Mouse (Mus musculus) stomach, postnatal 0 days (tissue): ENCODE results near the gene Pgap3. TPM values are rescaled to one million over a fixed set of nuclear protein-coding genes. Genes with fewer than 3 reads are reported as not detected.

Source experiments
- ATAC-seq: fragments of 200-750 bp; cut with Nextera tagmentation; 2 replicates; pipeline ENCODE4 v1.8.0; 2017; ENCODE audit not compliant: low FRiP score, low TSS enrichment
- DNase-seq: peaks from one replicate; pipeline ENCODE4 v3.0.0-alpha.2; 2016; ENCODE audit warnings: low spot score
- H3K27ac ChIP-seq: fragments of 300-500 bp; sonication (generic); replicated peaks from 2 replicates; pipeline ENCODE4 v1.5.1; 2014; ENCODE audit warnings: mild to moderate bottlenecking, control low read depth
- H3K27me3 ChIP-seq: fragments of 300-500 bp; sonication (generic); 2 replicates; pipeline ENCODE4 v1.6.1; 2014; ENCODE audit warnings: low read length; ENCODE audit not compliant: control insufficient read depth, insufficient read depth
- H3K36me3 ChIP-seq: fragments of 300-500 bp; sonication (generic); 2 replicates; pipeline ENCODE4 v1.6.1; 2014; ENCODE audit warnings: low read length, mixed read lengths; ENCODE audit not compliant: control insufficient read depth, insufficient read depth
- H3K4me1 ChIP-seq: fragments of 300-500 bp; sonication (generic); replicated peaks from 2 replicates; pipeline ENCODE4 v1.6.1; 2014; ENCODE audit warnings: antibody characterized with exemption; ENCODE audit not compliant: control insufficient read depth, insufficient read depth
- H3K4me2 ChIP-seq: fragments of 300-500 bp; sonication (generic); replicated peaks from 2 replicates; pipeline ENCODE4 v1.6.1; 2014; ENCODE audit warnings: low read depth, mild to moderate bottlenecking, control low read depth, moderate library complexity
- H3K4me3 ChIP-seq: fragments of 300-500 bp; sonication (generic); 2 replicates; pipeline ENCODE4 v1.5.1; 2014; ENCODE audit warnings: low read depth, low read length, control low read depth
- H3K9ac ChIP-seq: fragments of 300-500 bp; sonication (generic); 2 replicates; pipeline ENCODE4 v1.6.1; 2014; ENCODE audit warnings: mild to moderate bottlenecking, low read length, control low read depth, mixed read lengths
- H3K9me3 ChIP-seq: fragments of 300-500 bp; sonication (generic); 2 replicates; pipeline ENCODE4 v1.6.1; 2016; ENCODE audit warnings: low read length; ENCODE audit not compliant: control insufficient read depth
- CTCF ChIP-seq: IDR thresholded peaks from 2 replicates; pipeline ENCODE4 v1.5.1; 2016; ENCODE audit warnings: antibody characterized with exemption, low read depth, mild to moderate bottlenecking, moderate library complexity
- EP300 ChIP-seq: optimal IDR thresholded peaks from 2 replicates; pipeline ENCODE3; 2016; ENCODE audit warnings: antibody characterized with exemption
- WGBS: fragments of 180-500 bp; shearing (Covaris S2); extraction: QIAGEN DNeasy Blood & Tissue Kit; methylation state at CpG from one replicate; pipeline ENCODE4 v1.1.7; 2014; 5-methylcytosine and 5-hydroxymethylcytosine counted together
- polyA plus RNA-seq: library from polyadenylated mRNA; unstranded; fragments of >200 nt; fragmentation: Nextera tagmentation; extraction: Ambion mirVana; gene quantifications from 2 replicates; pipeline ENCODE4 v1.2.1, GENCODE M21; 2015

Gene Pgap3
- polyA plus RNA-seq, 1 experiment from 2014 or later = 11.0 TPM

- Histone ChIP-seq H3K4me1 (peaks cover 9% of the 10 kb centered on the region), H3K4me3 (no peak overlapping the region), H3K9ac (peak overlapping the region; percentile 4; the same call in 1 of the 2 replicates), H3K27ac (peak overlapping the region; percentile 41; the same call in 1 of the 2 replicates), H3K27me3 (no peaks in the 10 kb centered on the region), H3K4me2 (peak overlapping the region; percentile 3; the same call in 1 of the 2 replicates), H3K36me3 (no peaks in the 10 kb centered on the region), H3K9me3 (no peaks in the 10 kb centered on the region)
- DNase-seq (no peak), ATAC-seq (no peak)
- no peak for TF ChIP-seq CTCF
- TF ChIP-seq EP300 = no peak
- WGBS = 60% methylated on average over 9 of the region's 9 CpGs
Observed at GRCm38 (mm10) chr11:98360866-98361521, 39.3 kb downstream of the Pgap3 start.

- DNase-seq = peak; percentile 96
- Histone ChIP-seq H3K27me3 (no peaks in the 10 kb centered on the region), H3K4me1 (peaks cover 9% of the 10 kb centered on the region), H3K4me2 (peak within 1 kb of the TSS; percentile 72), H3K4me3 (peak within 1 kb of the TSS; percentile 70), H3K9ac (peak within 1 kb of the TSS; percentile 71), H3K36me3 (no peaks in the 10 kb centered on the region), H3K9me3 (no peaks in the 10 kb centered on the region), H3K27ac (peak within 1 kb of the TSS; percentile 94)
- WGBS = under 1% methylated on average over 50 of the region's 60 CpGs
- ATAC-seq = peak; percentile 84
- no peak for TF ChIP-seq EP300
- no peak for TF ChIP-seq CTCF
Observed at GRCm38 (mm10) chr11:98358161-98359083, 41.9 kb downstream of the Pgap3 start, which contains the start of gene Stard3. TSS of gene Stard3 (plus strand) at chr11:98358368.

- ATAC-seq = peak; percentile 41
- Histone ChIP-seq H3K27ac (peak overlapping the region; percentile 94), H3K27me3 (no peaks in the 10 kb centered on the region), H3K4me2 (peak overlapping the region; percentile 72), H3K4me1 (peaks cover 9% of the 10 kb centered on the region), H3K4me3 (peak overlapping the region; percentile 70), H3K36me3 (no peaks in the 10 kb centered on the region), H3K9ac (peak overlapping the region; percentile 53), H3K9me3 (no peaks in the 10 kb centered on the region)
- no peak for TF ChIP-seq CTCF
- TF ChIP-seq EP300 = no peak
- DNase-seq = no peak
- 4% methylated on average over 13 of the region's 13 CpGs for WGBS
Observed at GRCm38 (mm10) chr11:98357396-98358160, 42.7 kb downstream of the Pgap3 start.

- no peak for TF ChIP-seq EP300
- no peak for TF ChIP-seq CTCF
- H3K9me3 ChIP-seq = no peaks in the 10 kb centered on the region
- ATAC-seq (peak; percentile 33), DNase-seq (peak; percentile 79)
- peak overlapping the region; percentile 94 for H3K27ac ChIP-seq
- H3K4me1 ChIP-seq = peaks cover 7% of the 10 kb centered on the region
- no peaks in the 10 kb centered on the region for H3K36me3 ChIP-seq
- H3K9ac ChIP-seq = no peak overlapping the region
- 59% methylated on average over 7 of the region's 7 CpGs for WGBS
- 0 out of 2 replicates have a peak overlapping the region, but pooled peaks have one; percentile 72 for H3K4me2 ChIP-seq
- H3K4me3 ChIP-seq = no peak overlapping the region
- H3K27me3 ChIP-seq = no peaks in the 10 kb centered on the region
Observed at GRCm38 (mm10) chr11:98356625-98357394, 43.5 kb downstream of the Pgap3 start.

- Histone ChIP-seq H3K9ac (no peak overlapping the region), H3K4me3 (no peak overlapping the region), H3K9me3 (no peaks in the 10 kb centered on the region), H3K4me2 (no peak overlapping the region), H3K27me3 (peaks cover under 1% of the 10 kb centered on the region; the same call in 1 of the 2 replicates), H3K36me3 (no peaks in the 10 kb centered on the region), H3K27ac (peak overlapping the region; percentile 94), H3K4me1 (peaks cover 7% of the 10 kb centered on the region)
- no peak for TF ChIP-seq EP300
- TF ChIP-seq CTCF = peak; percentile 86
- WGBS = 20% methylated on average over 6 of the region's 6 CpGs
- ATAC-seq = no peak
- DNase-seq = peak; percentile 44
Observed at GRCm38 (mm10) chr11:98355732-98356299, 44.5 kb downstream of the Pgap3 start.
